Mouse (Mus musculus): ENCODE measurements around the gene Cpsf6. TPM values are rescaled to one million over a fixed set of nuclear protein-coding genes. Genes with fewer than 3 reads are reported as not detected.

Gene Cpsf6
- total RNA-seq, 2 experiments from 2014 or later, result 104 to 110 TPM

DNA sequence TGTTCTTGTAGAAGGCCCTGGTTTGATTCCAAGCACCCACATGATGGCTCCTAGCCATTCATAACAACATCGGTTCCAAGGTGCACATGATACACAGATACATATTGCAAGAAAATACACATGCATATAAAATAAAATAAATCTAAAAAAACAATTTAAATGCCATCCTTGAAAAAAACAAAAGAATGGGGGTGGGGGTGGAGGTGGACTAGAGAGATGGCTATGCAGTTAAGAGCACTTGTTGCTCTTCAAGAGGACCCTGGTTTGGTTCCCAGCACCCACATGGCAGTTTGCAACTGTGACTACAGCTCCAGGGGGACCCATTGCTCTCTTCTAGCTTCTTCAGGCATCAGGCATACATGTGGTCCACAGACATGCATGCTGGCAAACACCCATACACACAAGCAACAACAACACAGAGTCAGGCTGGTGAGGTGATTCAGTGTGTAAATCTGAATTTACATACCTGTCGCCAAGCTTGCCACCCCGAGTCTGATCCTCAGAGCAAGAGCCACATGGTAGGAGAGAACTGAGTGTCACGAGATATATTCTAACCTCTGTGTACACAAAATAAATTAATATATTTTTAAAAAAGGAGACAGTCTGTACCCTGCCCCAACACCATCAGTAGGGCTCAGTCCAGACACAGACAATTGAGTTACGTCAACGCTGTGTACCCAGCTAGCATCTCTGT, 35.7 kb upstream of the Cpsf6 start:
- intact Hi-C loops (cut with DNase I), result no loop called here
- DNase-seq (ENCODE audit: extremely low spot score in 1 of 2, low spot score in 2 of 2), result no peak

DNA sequence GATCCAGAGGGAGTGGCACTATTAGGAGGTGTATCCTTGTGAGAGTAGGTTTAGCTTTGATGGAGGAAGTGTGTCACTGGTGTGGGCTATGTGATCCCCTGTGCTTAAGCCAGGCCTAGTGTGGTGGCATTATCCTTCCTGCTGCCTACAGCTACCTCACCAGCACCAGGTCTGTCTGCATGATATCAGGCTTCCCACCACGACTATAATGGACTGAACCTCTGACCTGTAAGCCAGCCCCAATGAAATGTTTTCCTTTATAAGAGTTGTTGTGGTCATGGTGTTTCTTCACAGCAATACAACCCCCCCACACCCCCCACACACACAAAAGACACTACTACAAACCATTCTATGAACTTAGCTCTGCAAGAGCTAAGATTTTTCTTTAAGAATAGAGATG, 34.9 kb upstream of the Cpsf6 start:
- DNase-seq (ENCODE audit: extremely low spot score in 1 of 2, low spot score in 2 of 2), result no peak
- intact Hi-C loops (cut with DNase I), result no loop called here

DNA sequence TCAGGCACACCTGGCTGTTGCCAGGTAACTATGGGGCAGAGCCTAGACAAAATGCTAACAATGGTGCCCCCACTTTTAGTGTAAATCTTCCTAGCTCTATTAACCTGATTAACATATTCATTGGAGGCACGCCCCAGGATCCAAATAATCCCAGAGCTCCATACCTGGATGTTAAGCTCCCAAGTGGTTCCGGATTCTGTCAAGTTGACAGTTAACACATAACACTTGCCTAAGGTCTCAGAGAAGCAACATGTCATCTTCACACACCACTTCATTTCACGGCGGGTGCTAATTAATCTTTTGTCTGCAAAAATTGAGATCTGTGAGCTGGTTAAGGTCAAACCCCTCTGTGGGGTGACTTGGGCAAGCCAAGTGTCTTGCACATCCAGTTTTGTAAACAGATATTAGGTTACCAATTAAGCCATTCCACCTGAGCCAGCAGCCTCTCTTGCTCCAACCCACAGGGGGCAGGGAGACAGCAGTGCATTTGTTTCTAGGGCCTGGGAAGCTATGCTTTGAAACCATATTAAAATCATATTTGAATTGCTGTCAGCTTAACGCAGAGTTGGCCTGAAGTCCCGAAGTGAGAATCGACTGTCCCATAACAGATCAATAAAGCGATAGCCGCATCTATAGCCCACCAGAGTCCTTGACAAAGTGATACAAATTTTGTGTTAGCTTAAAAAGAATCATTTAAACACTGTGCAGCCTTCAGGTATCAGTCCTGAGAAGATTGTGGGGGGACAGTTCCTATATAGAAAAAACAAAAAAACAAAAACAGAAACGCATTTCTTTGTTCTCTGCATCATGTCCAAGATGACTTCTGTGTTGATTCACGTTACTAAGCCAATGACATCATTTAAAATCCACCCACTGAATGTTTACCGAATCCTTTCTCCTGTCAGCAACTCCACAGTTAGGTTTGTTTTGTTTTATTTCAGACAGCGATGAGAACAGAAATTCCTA, 34.0 kb upstream of the Cpsf6 start:
- no peak for DNase-seq (ENCODE audit: extremely low spot score in 1 of 2, low spot score in 2 of 2)
- intact Hi-C loops (cut with DNase I), result no loop called here

DNA sequence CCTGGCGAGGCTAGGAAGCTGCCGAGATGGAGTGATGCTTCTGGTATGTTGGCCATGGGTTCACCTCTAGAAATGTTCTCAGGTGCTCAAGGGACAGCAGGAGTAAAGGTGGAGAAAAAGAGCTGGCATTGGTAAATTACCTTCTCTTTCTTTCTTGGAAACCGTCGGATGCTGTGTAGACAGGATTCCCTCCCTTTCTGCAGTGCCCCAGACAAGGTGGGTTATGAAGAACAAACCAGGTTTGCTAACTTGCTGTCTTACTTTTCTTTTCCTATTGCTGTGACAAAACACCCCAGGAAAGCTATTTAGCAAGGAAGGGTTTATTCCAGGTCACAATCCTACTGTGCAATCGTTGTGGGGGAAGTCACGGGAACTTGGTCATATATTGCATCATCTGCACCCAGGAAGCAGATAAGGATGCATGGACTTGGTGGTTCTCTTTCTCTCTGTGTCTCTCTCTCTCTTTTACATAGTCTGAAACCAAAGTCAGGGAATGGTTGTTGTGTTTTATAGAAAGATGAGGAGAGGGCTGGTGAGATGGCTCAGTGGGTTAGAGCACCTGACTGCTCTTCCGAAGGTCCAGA, 32.8 kb upstream of the Cpsf6 start:
- intact Hi-C loops (cut with DNase I), result no loop called here
- DNase-seq (ENCODE audit: extremely low spot score in 1 of 2, low spot score in 2 of 2), result no peak

DNA sequence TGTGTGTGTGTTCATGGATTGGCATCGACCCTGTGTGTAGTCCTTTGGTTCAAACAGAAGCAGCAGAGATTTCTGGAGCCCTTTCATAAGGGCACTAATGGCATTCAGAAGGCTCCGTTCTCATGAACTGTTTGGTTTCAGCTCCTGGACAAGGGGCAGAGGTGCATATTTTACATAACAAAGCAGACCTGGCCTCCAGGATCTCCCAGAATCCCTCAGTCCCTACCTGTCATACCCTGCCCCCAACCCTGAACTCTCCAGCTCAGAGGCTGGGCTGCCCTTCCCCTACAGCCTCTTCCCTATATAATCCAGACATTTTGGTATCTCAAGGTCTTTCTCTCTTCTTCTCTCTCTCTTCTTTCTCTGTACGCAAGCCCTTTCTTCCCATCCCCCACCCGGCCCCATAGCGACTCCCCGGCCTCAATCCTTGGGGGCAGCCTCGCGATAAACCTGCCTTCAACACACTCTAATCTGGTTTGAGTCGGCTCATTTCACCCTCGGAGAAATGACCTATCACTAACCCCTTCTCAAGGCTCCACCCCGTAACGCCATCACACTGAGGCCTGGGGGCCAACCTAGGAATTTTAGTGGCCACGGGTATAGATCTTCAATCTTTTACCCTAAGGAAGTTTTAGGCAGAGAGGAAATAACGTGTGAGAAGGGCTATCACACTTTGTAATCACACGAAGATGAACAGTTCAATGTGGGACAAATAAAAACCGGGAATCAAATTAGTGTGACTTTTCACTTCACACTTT, 32.1 kb upstream of the Cpsf6 start:
- DNase-seq (ENCODE audit: extremely low spot score in 1 of 2, low spot score in 2 of 2), result no peak
- intact Hi-C loops (cut with DNase I), result no loop called here

DNA sequence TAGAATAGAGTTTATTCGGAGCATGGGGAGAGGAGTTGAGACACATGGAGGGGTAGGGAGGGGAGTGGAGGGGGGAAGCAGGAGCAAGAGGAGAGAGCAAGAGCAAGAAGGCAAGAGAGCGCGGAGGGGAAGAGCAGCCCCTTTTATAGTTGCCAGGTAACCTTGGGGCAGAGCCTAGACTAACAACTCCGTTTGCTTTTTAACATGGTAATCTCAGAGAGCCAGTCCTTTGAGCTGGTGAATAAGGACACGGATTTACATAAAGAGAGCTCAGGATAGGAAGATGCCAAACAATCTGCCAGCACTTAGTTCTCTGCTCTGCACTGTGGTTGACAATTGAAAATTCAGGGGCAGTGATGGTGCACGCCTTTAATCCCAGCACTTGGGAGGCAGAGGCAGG, 31.3 kb upstream of the Cpsf6 start:
- no peak for DNase-seq (ENCODE audit: extremely low spot score in 1 of 2, low spot score in 2 of 2)
- intact Hi-C loops (cut with DNase I), result no loop called here

DNA sequence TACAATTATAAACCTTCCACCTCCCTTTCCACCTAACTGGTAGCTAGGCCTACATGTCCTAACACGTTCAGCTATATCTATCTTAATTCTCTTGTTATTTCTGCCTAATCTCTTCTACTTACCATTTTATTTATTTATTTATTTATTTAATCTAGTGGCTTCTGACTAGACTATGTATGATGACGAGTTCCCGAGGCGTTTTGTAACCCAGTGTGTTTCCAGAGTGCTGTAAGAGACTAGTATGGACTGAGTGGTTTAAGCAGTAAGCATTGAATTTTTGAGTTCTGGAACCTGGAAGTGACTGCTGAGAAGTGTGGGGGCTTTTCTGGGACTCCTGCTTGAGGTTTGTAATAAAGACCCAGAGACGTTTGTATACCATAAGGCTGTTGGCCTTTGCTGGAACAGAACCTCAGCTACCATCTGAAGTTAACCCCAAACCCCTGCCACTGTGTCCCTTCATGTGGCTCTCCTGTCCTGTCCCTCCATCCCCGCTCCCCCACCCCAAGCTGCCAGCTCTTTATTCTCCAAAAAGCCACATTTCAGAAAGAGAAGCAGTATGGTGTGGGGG, 30.8 kb upstream of the Cpsf6 start:
- DNase-seq (ENCODE audit: extremely low spot score in 1 of 2, low spot score in 2 of 2), result no peak
- intact Hi-C loops (cut with DNase I), result no loop called here

DNA sequence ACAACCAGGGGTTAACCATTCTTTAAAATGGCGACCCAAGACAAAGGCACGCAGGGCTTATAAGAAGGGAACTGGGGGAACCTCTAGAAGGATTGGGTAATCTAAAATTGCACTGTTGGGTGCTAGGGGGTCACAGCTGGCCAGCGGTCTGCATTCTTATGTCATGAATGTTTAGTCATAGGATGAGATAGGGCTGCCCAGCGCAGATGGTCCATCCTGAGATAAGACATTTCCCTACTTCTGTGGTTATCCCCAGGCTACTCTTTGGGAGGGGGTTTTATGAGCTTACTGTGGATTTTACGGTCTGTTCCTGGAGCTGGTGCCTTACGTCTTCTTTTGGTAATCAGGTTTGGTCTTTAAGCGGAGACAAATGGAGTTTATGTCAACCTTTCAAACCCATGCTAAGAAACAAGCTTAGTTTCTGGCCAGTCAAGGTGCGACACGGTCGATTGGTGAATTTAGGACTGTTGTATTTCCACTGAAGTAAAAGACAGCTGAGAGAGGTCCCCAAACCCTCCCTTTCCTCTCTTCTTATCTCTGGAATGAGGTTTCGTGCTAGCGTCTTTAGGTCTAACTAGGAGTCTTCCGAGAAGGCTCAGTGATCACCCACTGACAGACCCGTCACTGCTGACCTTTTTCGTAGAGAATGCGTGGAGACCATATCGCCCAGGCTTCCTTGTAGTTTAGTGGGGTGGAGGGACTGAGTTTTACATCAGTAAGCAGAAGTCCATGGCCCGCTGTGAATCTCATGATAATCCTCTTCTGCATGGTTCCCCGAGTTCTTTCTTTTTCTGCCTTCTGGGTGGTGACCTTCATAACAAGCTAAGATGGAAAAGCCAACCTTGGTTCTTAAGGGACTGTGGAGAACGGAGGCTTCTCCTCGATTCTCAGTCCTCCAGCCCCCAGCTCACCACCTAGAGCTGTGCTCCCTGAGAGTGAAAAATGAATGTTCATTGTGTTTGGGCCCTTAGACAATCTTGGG, 29.8 kb upstream of the Cpsf6 start:
- intact Hi-C loops (cut with DNase I), result no loop called here
- no peak for DNase-seq (ENCODE audit: extremely low spot score in 1 of 2, low spot score in 2 of 2)

DNA sequence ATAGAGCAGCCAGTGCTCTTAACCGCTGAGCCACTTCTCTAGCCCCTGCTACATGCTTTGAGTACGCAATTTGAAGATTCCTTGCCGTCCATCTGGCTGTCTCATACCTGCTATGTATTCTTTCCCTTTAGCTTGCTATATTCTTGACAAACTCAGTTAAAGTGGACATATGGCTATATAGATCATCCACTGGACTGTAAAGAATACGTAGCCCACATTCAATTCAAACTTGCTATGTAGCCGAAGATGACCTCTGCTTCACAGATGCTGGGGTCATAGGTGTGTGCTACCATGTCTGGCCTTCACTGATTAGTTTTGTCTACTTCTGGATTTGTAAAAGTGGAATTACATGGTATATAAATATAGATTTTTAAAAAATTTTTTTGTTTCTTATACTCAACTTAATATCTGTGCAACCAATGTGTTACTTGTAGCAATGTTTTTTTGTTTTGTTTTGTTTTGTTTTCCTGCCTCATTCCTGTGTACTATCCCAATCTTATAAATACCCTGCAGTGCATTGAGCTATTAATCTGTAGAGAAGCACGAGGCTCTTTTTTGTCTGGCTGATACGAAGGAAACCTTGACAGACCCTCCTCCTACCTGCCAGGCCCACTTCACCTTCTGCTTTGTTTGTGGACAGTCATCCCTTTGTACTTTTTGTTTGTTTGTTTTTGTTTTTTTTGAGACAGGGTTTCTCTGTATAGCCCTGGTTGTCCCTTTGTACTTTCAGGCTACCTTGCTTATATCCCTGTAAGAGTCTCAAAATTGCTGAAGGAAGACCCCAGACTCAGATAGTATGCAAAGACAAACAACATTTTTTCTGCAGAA, 28.9 kb upstream of the Cpsf6 start:
- intact Hi-C loops (cut with DNase I), result no loop called here
- DNase-seq (ENCODE audit: extremely low spot score in 1 of 2, low spot score in 2 of 2), result no peak

DNA sequence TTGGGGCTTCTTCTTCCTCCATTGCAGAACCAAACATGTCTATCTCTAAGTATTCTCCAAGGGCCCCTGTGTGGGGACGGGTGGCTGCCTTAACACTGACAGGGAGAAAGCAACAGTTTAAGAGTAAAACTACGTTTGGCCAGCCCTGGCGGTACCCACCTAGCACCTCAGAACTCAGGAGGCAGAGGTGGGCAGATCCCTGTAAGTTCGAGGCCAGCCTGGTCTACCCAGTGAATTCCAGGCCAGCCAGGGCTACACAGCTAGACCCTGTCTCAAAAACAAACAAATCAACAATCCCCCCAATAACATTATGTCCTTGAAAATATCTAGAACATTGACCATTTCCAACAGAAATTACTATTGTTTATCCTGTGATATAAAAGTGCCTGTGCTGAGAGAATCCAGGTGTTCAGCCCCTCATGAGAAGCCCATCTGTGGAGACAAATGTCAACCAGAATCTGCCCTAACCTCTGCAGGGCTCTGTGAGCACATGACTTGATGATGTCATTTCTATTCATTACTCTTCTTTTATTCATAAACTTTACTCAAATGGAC, 28.0 kb upstream of the Cpsf6 start:
- intact Hi-C loops (cut with DNase I), result no loop called here

DNA sequence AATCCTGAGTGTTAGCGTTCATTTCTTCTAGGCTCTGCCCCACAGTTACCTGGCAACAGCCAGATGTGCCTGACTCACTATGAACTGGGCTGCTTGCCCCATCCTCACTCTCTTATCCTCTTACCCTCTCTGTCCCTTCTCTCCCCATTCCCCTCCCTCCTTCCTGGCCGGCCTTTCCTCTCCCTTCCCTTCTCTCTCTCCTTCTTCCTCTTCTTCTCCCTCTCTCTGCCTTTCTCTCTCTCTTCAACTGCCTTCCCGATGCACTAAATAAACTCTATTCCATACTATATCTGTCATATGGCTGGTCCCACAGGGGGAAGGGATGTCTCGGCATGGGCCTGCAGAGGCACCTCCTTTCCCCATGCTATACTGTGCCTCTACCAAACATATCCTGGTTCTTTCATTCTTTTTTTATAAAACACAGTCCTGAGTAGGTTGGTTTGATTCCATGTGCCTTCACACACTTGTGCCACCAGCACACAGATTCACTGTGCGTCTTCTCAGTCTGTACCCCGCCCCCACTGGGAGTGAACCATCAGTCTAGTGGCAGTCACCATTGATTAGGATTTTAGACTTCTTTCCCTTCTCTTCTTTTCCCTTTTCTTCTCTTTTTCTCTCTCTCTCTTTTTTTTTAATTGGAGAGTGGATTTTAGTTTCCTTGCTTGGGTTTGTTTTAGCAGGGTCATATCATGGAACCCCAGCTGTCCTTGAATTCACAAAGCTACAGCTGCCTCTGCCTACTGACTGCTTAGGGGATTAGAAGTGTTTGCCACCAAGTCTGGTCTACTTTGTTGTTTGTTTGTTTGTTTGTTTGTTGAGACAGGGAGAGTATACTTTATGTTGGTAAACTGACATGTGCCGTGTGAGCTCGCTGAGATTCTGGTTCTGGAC, 27.3 kb upstream of the Cpsf6 start:
- intact Hi-C loops (cut with DNase I), result no loop called here
- DNase-seq (ENCODE audit: extremely low spot score in 1 of 2, low spot score in 2 of 2), result no peak

More for the DNA sequence above, 28.0 kb upstream of the Cpsf6 start:
- no peak for DNase-seq (ENCODE audit: extremely low spot score in 1 of 2, low spot score in 2 of 2)

DNA sequence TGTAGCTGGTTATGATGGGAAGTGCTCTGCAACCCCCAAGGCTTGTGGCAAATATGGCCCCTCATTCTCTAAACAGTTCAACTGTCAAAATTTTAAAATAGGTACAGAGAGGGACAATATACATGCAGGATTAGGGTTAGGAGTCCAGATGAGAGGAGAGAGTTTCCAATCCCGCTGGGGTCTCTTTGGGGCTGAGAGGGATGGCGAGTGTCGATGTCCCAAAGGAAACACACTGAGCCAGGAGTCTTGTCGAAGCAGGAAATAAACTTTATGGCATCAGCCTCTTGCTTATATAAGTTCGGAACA, 26.4 kb upstream of the Cpsf6 start:
- intact Hi-C loops (cut with DNase I), result no loop called here
- DNase-seq (ENCODE audit: extremely low spot score in 1 of 2, low spot score in 2 of 2), result no peak

DNA sequence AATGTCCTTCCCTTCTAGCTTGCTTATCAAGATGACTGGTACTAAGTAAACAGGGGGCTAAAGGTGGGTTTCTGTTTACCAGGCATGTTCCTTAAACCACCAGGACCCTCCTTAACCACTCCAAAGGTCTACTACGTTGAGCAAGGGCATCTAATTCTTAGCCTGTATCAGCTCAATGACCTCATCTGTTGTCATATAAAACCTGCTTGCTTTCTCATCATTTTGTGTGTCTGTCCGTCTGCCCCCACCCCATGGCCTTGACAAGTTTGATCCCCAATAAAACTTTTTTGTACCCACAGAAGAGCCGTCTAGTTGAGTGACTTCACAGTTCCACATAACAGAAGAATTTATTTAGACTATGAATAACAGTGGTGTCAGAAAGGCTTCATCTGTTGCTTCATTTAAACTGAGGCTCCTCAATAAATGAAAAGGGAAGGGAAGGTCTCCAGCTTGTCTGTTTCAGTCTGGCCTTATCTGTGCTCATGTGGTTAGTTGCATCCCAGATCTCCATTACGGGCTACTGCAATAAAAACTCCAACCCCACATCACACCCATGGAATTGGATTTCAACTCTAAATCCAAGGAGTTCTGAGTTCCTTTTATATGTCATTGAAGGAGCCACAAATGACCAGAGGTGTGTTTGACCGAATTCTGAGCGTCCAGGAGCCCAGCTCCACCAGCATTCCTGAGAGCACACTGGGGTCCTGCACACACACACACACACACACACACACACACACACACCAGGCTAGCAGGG, 25.9 kb upstream of the Cpsf6 start:
- DNase-seq (ENCODE audit: extremely low spot score in 1 of 2, low spot score in 2 of 2), result no peak
- intact Hi-C loops (cut with DNase I), result no loop called here

DNA sequence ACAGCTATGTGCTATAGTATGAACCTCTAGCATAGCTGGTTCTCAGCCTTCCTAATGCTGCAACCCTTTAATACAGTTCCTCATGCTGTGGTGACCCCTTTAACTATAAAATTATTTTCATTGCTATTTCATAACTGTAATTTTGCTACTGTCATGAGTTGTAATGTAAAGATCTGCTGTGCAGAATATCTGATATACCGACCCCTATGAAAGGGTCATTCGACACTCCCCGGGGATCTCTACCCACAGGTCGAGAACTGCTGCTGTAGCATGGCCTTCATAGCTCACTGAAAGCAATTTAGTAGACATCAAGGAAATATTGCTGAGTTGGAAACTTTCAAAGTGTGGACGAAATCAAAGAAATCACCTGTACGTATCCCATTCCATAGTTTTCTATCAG, 24.6 kb upstream of the Cpsf6 start:
- no peak for DNase-seq (ENCODE audit: extremely low spot score in 1 of 2, low spot score in 2 of 2)
- intact Hi-C loops (cut with DNase I), result no loop called here

DNA sequence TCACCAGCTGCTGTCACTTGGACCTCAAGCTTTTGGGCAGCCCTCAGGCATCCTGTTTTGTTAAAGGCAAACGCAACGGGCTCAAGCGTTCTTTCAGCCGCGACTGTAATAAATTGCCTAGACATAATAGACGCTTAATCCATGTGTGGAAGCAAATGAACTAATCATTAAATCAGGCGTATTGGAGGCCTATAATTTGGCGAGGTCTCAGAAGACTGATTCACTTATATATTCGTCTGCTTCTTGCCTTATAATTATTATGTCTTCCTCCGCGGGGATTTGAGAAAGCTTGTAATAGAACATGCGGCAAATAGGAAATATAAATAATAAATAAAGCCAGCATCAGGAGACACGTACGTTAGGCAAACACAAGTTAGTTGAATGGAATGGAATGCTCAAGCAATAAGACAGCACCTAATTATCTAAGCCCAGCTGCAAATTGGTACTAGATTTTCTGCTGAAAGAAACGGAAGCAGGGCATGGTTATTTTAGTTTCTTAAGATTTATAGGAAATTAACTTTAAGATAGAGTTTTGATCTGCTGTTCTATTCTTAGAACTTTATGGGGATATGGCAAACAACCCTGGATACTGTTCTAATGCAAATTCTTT, 23.6 kb upstream of the Cpsf6 start:
- intact Hi-C loops (cut with DNase I), result no loop called here
- DNase-seq (ENCODE audit: extremely low spot score in 1 of 2, low spot score in 2 of 2), result no peak
